Mouse (Mus musculus): Measurements from ENCODE around the gene Med29. TPM values are rescaled to one million over a fixed set of nuclear protein-coding genes. Genes with fewer than 3 reads are reported as not detected.

The Med29 gene
- polyA plus RNA-seq, 1 experiment: 135 TPM

GRCm38 (mm10) chr7:28360291-28360690, 32.2 kb downstream of the Med29 start:
- H3K4me3 ChIP-seq (ENCODE audit: control insufficient read depth, low read depth, low read length): no peak overlapping the region
- no peaks in the 10 kb centered on the region for H3K36me3 ChIP-seq (ENCODE audit: control insufficient read depth, insufficient read depth, low read length)
- TF ChIP-seq CTCF (IDR thresholded peaks at IDR 0.05; ENCODE audit: control insufficient read depth, insufficient read depth, insufficient replicate concordance, low read depth, low read length) (no peak), POLR2A (IDR thresholded peaks at IDR 0.05; ENCODE audit: control insufficient read depth, low read depth, low read length) (no peak)
- H3K27ac ChIP-seq (ENCODE audit: control insufficient read depth, insufficient read depth, low read depth, low read length): no peak overlapping the region
- H3K4me1 ChIP-seq (ENCODE audit: control insufficient read depth, insufficient read depth, low read length): peaks cover 3% of the 10 kb centered on the region; the same call in 1 of the 2 replicates
- no peaks in the 10 kb centered on the region for H3K27me3 ChIP-seq (ENCODE audit: control insufficient read depth, insufficient read depth, low read length)

GRCm38 (mm10) chr7:28359854-28360253, 32.7 kb downstream of the Med29 start:
- TF ChIP-seq POLR2A (IDR thresholded peaks at IDR 0.05; ENCODE audit: control insufficient read depth, low read depth, low read length) (no peak), CTCF (IDR thresholded peaks at IDR 0.05; ENCODE audit: control insufficient read depth, insufficient read depth, insufficient replicate concordance, low read depth, low read length) (no peak)
- H3K4me3 ChIP-seq (ENCODE audit: control insufficient read depth, low read depth, low read length): no peak overlapping the region
- H3K36me3 ChIP-seq (ENCODE audit: control insufficient read depth, insufficient read depth, low read length): no peaks in the 10 kb centered on the region
- peaks cover 3% of the 10 kb centered on the region; the same call in 1 of the 2 replicates for H3K4me1 ChIP-seq (ENCODE audit: control insufficient read depth, insufficient read depth, low read length)
- H3K27me3 ChIP-seq (ENCODE audit: control insufficient read depth, insufficient read depth, low read length): no peaks in the 10 kb centered on the region
- no peak overlapping the region for H3K27ac ChIP-seq (ENCODE audit: control insufficient read depth, insufficient read depth, low read depth, low read length)

GRCm38 (mm10) chr7:28358431-28358830, 34.1 kb downstream of the Med29 start:
- H3K36me3 ChIP-seq (ENCODE audit: control insufficient read depth, insufficient read depth, low read length): no peaks in the 10 kb centered on the region
- no peak overlapping the region for H3K4me3 ChIP-seq (ENCODE audit: control insufficient read depth, low read depth, low read length)
- no peaks in the 10 kb centered on the region for H3K27me3 ChIP-seq (ENCODE audit: control insufficient read depth, insufficient read depth, low read length)
- H3K27ac ChIP-seq (ENCODE audit: control insufficient read depth, insufficient read depth, low read depth, low read length): no peak overlapping the region
- peaks cover 3% of the 10 kb centered on the region; the same call in 1 of the 2 replicates for H3K4me1 ChIP-seq (ENCODE audit: control insufficient read depth, insufficient read depth, low read length)
- TF ChIP-seq CTCF (IDR thresholded peaks at IDR 0.05; ENCODE audit: control insufficient read depth, insufficient read depth, insufficient replicate concordance, low read depth, low read length): no peak
- TF ChIP-seq POLR2A (IDR thresholded peaks at IDR 0.05; ENCODE audit: control insufficient read depth, low read depth, low read length): no peak

GRCm38 (mm10) chr7:28357984-28358383, 34.5 kb downstream of the Med29 start:
- no peaks in the 10 kb centered on the region; the same call in 1 of the 2 replicates for H3K36me3 ChIP-seq (ENCODE audit: control insufficient read depth, insufficient read depth, low read length)
- H3K4me1 ChIP-seq (ENCODE audit: control insufficient read depth, insufficient read depth, low read length): peaks cover 3% of the 10 kb centered on the region; the same call in 1 of the 2 replicates
- no peak overlapping the region for H3K4me3 ChIP-seq (ENCODE audit: control insufficient read depth, low read depth, low read length)
- H3K27me3 ChIP-seq (ENCODE audit: control insufficient read depth, insufficient read depth, low read length): no peaks in the 10 kb centered on the region
- H3K27ac ChIP-seq (ENCODE audit: control insufficient read depth, insufficient read depth, low read depth, low read length): peak overlapping the region; percentile 45; the same call in 1 of the 2 replicates
- no peak for TF ChIP-seq POLR2A (IDR thresholded peaks at IDR 0.05; ENCODE audit: control insufficient read depth, low read depth, low read length)
- no peak for TF ChIP-seq CTCF (IDR thresholded peaks at IDR 0.05; ENCODE audit: control insufficient read depth, insufficient read depth, insufficient replicate concordance, low read depth, low read length)

GRCm38 (mm10) chr7:28356981-28357380, 35.5 kb downstream of the Med29 start:
- Histone ChIP-seq H3K27me3 (ENCODE audit: control insufficient read depth, insufficient read depth, low read length) (no peaks in the 10 kb centered on the region), H3K4me3 (ENCODE audit: control insufficient read depth, low read depth, low read length) (no peak overlapping the region), H3K27ac (ENCODE audit: control insufficient read depth, insufficient read depth, low read depth, low read length) (peak overlapping the region; percentile 60; the same call in 1 of the 2 replicates), H3K36me3 (ENCODE audit: control insufficient read depth, insufficient read depth, low read length) (no peaks in the 10 kb centered on the region; the same call in 1 of the 2 replicates), H3K4me1 (ENCODE audit: control insufficient read depth, insufficient read depth, low read length) (peaks cover 3% of the 10 kb centered on the region; the same call in 1 of the 2 replicates)
- TF ChIP-seq CTCF (IDR thresholded peaks at IDR 0.05; ENCODE audit: control insufficient read depth, insufficient read depth, insufficient replicate concordance, low read depth, low read length): no peak
- no peak for TF ChIP-seq POLR2A (IDR thresholded peaks at IDR 0.05; ENCODE audit: control insufficient read depth, low read depth, low read length)

GRCm38 (mm10) chr7:28355221-28355620, 37.3 kb downstream of the Med29 start:
- Histone ChIP-seq H3K36me3 (ENCODE audit: control insufficient read depth, insufficient read depth, low read length) (no peaks in the 10 kb centered on the region; the same call in 1 of the 2 replicates), H3K4me3 (ENCODE audit: control insufficient read depth, low read depth, low read length) (no peak overlapping the region), H3K4me1 (ENCODE audit: control insufficient read depth, insufficient read depth, low read length) (peaks cover 3% of the 10 kb centered on the region; the same call in 1 of the 2 replicates), H3K27ac (ENCODE audit: control insufficient read depth, insufficient read depth, low read depth, low read length) (no peak overlapping the region), H3K27me3 (ENCODE audit: control insufficient read depth, insufficient read depth, low read length) (no peaks in the 10 kb centered on the region)
- TF ChIP-seq CTCF (IDR thresholded peaks at IDR 0.05; ENCODE audit: control insufficient read depth, insufficient read depth, insufficient replicate concordance, low read depth, low read length): no peak
- no peak for TF ChIP-seq POLR2A (IDR thresholded peaks at IDR 0.05; ENCODE audit: control insufficient read depth, low read depth, low read length)

GRCm38 (mm10) chr7:28354596-28354995, 37.9 kb downstream of the Med29 start:
- Histone ChIP-seq H3K27ac (ENCODE audit: control insufficient read depth, insufficient read depth, low read depth, low read length) (no peak overlapping the region), H3K4me3 (ENCODE audit: control insufficient read depth, low read depth, low read length) (no peak overlapping the region), H3K27me3 (ENCODE audit: control insufficient read depth, insufficient read depth, low read length) (no peaks in the 10 kb centered on the region), H3K36me3 (ENCODE audit: control insufficient read depth, insufficient read depth, low read length) (no peaks in the 10 kb centered on the region; the same call in 1 of the 2 replicates), H3K4me1 (ENCODE audit: control insufficient read depth, insufficient read depth, low read length) (peaks cover 6% of the 10 kb centered on the region)
- TF ChIP-seq POLR2A (IDR thresholded peaks at IDR 0.05; ENCODE audit: control insufficient read depth, low read depth, low read length) (no peak), CTCF (IDR thresholded peaks at IDR 0.05; ENCODE audit: control insufficient read depth, insufficient read depth, insufficient replicate concordance, low read depth, low read length) (no peak)
